Mouse (Mus musculus): ENCODE measurements around the gene Edc3.

DNA sequence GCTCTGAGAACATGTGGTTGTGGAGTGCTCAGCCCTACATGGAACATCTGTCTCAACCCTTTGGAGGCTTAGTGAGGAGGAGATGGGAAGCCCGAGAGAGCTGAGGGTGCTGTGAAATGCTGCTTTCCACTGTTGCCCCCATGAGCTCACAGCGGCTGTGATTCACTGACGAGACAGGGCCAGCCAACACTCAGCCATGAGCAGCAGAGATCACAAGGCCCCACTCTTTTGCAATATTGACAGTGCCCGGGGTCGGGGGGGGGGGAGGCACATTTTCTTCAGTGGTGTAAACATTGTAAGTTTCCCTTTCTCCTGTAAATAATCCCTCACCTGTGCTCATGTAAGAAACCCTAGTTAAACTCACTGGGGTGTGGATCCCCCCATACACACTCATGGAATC, 36.8 kb upstream of the Edc3 start:
- TF ChIP-seq CTCF (IDR thresholded peaks at IDR 0.05; ENCODE audit: insufficient read depth, low read depth, low read length) (no peak), POLR2A (IDR thresholded peaks at IDR 0.05; ENCODE audit: insufficient read depth, low read depth, low read length) (no peak)
